Mouse (Mus musculus) erythroblast, embryonic 14.5 days (primary cell): ENCODE results near the gene Dpy19l2.

Experiments used
- GATA1 ChIP-seq: IDR thresholded peaks from 2 replicates; pipeline ENCODE4 v1.6.1; 2012; ENCODE audit warnings: low read length, inconsistent platforms, mixed read lengths
- TAL1 ChIP-seq: IDR thresholded peaks from 3 replicates; pipeline ENCODE4 v1.6.1; 2012; ENCODE audit warnings: low read length, inconsistent platforms, mixed read lengths

GRCm38 (mm10) chr9:24512121-24512539, 184.0 kb downstream of the Dpy19l2 start:
- TF ChIP-seq TAL1 (no peak), GATA1 (no peak)
